Mouse (Mus musculus): ENCODE results near the gene Atad3a.
A peak's percentile ranks its signal among the peaks of the same experiment; 100 is the strongest.
"Not testable (repeated sequence)": the region's sequence is repeated elsewhere in the genome, so short reads cannot be mapped to it uniquely, and the experiment has no call there.

The Atad3a gene

DNA sequence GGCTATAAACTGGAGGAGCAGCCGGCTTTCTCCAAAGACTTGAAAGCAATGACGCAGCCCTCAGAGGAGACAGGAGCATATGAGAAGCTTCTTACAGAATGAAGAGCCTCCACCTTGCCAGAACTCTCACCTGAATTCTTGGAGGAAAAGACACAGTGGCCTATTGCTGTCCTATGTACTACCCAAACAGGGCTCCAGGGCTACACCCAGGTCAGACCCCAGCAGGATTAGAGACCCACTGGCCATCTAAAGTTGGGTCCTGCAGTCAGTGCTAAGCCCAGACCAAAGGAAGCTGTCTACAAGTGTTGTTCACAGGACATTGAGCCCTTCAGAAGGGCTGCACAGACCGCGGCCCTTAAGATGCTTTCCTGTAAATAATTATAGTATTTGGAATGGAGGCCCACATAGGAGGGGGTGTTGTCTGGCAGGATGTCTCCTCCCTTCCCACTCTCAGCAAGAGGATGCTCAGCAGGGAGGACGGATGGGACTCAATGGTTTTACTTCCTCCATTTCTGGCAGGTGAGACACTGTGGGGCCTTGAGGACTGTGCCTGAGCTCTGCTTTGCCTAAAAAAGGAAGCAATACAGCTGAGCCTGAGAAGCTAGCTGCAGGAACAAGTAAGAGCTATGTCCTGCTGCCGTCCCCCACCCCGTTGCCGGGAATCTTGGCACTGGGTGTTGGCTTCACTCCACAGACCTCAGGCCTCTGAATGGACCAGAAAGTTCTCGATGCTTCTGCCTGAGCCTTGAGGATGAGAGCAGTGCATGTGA lies 14.3 kb upstream of the Atad3a start:
- peak in 1 of 2 experiments; percentile 79 for DNase-seq (ENCODE audit: low spot score in 2 of 2)

DNA sequence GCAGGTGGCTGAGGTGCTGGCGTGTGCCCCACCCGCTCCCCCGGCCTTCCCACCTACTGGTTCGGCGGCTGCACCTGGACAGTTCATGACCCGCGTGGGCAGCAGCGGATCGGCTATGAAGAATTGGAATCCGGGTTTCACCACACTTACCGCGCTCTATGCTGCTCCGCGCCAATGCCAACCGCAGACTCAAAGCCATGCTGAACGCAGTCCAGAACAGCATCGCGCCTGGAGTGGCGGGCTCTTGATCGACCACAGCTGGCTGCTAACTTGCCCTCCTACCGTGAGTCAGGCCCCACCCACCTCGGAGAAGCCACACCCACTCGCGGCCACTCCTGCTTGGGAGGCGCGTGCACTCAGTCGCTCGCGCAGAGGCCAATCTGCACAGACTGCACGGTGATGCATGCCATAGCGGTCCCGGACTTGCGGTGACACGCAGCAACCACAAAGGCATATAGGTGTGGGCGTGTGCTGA lies 13.4 kb upstream of the Atad3a start, which contains the start of gene Vwa1:
Vwa1 (minus strand) TSS at position 419 of the 475 bp plus-strand sequence.
- DNase-seq (ENCODE audit: low spot score in 2 of 2): peak; percentile 89 to 92

DNA sequence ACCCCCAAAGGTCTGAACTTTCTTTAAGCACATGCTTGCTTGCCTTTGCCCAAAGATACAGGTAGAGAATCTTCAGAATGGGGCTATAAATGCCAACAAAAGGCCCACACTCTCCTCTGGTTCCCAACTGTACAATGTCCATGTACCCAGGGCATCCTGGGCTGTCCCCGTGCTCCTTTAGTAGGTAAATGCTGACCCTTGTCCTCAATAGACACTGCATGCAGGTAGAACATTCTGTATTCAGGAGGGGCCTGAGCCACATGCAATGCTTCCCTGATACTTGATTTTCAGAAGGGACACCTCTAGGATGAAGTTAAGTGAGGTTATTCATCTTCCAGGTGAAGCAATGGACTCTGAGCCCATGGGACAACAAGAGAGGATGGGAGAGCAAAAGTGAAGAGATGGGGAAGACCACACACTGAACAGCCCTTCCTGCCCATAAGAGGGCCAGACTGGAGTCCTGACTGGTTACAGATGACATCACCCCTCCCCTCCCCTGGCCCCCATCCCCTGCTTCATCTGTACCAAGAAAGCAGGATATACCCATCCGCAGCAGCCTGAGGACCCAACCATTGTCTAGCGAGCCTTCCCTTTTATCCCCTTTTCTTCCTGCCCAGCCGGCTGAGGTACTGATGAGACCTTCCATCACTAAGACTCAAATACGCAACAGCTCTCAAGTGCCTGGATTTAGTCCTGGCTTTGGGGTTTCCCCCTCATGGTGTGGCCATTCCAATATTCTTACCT lies 12.6 kb upstream of the Atad3a start:
- DNase-seq (ENCODE audit: low spot score in 2 of 2): no peak

DNA sequence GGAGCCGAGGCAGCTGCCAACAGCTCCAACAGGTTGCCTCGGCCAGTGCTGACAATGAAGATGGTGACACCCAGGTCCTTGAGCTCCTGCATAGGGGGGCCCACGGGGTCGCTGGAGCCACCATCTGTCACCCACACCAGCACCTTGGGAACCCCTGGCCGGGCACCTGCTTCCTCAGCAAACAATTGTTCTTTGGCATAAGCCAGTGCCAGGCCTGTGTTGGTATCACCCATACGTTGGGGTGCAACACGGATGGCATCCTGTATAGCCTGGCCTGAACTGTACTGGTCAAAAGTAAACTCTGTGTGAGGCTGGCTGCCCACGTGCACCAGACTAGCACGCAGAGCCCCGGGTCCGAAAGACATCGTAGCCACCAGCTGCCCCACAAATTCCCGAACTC lies 11.9 kb upstream of the Atad3a start:
- DNase-seq (ENCODE audit: low spot score in 2 of 2): no peak

DNA sequence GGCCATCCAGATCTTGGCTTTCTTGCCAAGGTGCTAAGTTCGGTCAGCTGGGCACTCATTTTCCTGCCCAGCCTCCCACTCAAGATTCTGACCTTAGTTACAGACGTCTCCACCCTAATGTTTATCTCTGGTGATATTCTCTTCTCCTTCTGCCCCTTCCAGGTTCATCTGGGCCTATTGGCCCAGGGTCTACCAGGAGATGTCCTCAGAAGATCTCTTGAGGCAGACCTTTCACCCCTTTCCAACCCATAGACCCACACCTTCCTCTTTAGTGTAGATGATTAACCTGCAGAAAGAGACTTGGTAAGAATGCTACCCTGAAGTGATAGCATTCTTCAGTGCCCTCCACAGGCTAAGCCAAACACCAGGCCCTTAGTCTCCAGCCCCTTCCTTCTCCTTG lies 10.8 kb upstream of the Atad3a start:
- no peak for DNase-seq (ENCODE audit: low spot score in 2 of 2)

DNA sequence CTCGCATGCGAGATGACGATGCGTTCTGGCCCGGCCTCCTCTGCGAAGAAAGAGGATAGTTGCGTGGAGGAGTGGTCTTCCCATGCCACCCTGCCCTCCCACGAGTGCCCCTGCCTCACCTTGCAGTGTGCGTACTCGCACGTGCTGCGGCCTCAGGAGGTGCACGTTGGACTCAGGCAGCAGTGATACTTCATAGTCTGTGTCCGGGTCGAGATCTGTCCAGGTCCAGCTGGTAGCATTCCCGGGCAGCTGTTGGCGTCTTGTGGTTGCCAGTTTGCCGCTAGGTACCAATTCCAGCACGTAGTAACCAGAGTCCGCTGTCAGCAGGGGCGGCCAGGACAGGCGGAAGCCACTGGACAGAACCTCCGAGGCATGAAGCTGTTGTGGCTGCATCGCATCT lies 9.7 kb upstream of the Atad3a start:
- no peak for DNase-seq (ENCODE audit: low spot score in 2 of 2)

DNA sequence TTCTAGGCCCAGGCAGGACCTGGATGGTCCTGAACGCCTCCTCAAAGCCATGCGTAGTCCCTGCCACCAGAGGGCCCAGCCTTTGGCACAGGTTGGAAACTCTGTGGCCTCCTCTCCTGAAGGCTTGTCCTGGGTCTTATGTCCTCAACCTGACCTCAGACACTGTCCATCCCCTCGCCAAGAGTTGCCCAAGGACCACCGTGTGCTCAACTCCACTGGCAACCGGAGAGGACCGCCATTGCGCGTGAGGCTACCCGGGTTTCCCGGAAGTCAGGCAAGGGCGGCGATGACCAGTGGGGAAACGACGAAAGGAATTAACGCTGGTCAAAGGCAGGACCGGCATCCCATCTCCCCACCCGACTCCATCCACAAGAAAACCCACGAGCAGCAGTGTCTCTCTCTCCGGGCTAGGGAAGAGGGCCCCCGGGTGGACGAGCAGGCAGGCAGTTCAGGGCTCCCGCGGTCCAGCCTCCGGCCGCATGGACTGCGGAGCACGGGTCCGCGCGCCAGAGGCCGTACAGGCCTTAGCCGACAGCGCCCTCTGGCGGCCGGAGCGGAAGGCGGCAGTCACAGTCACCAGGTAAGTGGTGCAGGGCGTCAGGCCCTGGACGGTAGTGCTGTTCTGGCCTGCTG lies 9.1 kb upstream of the Atad3a start:
- peak; percentile 86 to 94 for DNase-seq (ENCODE audit: low spot score in 2 of 2)

DNA sequence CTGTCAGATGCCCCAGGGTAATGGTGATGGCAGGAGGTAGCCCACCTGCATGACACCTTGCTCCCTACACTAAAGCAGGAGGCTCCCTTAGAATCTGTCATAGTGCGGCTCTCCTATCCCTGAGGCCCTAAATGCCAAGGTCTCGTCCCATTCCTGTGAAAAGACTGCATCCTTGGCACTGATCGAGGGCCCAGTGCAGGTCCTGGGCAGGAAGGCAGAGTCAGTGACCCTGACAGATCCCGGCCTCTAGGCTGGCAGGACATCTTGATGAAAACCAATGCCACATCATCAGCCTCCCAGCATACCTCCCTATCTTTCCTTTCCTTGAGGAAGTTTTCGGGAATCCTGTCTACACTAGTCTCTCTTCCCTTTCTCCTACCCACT lies 8.6 kb upstream of the Atad3a start:
- DNase-seq (ENCODE audit: low spot score in 2 of 2): no peak

DNA sequence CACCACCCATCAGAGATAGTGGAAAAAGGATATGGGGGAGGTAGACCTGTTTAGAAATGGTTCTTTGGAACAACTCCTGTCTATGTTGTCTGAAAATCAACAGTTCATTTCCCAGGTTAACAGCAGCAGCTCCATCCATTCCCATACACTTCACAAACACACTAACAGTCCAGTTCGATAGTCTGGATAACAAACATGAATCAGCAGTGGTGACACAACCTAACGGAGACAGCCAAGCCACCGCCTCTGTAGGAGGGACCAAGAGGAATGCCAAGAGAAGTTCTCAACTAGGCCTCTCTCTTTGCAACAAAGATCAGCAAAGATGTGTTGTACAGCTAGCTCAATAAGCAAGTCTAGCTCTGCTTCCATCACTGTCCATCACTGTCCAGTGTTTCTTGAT lies 1.5 kb upstream of the Atad3a start:
- no peak for DNase-seq (ENCODE audit: low spot score in 2 of 2)

DNA sequence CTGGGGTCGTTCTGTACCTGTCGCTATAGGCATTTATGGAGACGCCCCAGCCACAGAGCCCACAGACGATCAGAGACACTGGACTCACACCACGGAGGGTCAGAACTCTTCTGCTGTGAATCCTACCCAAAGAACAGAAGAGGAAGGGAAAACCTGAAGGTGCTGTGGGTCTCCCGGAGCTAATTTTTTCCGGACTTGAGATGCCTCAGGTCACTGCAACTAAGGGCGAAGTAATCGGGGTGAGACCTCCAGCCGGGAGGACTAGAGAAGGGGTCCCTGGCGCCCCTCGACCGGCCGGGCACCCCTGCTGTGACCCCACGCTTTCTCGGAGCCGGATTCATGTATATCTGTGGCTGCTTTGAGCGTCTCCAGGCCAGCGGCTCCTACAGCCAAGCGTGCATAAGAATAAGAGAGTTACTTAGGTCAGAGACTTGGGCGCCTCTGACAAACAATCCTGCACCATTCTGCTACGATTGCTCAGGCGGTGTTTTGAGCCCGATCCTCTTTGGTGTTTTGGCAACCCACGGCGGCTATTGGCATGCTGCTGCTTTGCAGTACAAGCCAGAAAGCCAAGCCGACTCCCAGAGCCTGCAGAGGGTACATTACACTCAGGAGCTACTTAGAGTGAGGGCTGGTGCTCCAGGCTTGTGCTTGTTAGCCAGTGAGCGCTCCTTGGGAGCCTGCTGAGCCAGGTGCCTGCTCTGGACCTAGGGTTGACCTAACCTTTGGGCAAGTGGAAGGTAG lies 635 bp upstream of the Atad3a start:
- DNase-seq (ENCODE audit: low spot score in 2 of 2): no peak

DNA sequence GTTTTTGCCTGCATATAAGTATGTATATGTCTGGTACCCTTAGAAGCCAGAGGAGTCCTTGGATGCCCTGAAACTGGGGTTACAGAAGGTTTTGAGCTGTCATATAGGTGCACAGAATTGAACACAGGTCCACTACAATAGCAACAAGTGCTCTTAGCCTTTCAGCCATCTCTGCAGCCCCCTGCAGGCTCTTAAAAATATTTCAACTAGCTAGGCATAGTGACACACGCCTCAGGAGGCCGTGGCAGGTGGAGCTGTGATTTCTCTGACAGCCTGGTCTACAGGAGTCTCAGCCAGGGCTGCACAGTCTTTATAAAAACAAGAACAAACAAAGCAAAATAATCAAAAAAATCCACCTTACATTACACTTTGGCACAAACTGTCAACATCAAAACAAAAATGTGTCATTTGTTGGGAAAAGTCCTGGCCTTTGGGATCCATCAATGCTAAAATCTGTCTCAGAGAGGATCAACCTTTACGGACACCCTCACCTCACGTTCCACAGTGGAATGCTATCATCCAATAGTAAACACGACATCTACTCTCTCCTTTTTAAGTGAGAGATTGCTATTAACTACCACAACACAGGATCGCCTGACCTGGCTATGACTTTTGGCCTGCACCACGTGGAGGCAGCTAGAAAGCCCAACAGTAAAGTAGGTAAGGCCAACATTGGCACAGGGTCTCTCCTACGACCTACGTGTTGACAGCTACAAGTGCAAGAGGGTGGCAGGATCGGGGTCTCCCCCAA lies 856 bp downstream of the Atad3a start:
- DNase-seq (ENCODE audit: low spot score in 2 of 2): no peak

DNA sequence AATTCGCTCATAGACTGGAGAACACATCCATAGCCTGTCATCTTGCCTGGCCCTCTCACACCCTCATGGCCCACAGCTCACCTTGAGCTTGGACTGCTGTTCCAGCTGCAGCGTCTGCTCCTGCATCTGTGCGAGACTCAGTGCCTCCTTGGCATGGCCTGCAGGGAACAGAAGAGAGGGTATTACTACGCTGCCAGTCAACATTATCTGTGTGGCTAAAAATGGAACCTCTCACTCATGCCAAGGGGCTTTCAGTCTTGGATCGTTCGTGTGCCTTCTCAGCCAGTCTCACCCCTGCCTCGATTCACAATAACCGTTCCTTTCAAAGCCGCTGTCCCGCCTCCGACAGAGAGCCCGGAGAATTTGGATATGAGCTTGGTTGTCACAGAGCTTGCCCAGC lies 3.9 kb downstream of the Atad3a start:
- DNase-seq (ENCODE audit: low spot score in 2 of 2): no peak

DNA sequence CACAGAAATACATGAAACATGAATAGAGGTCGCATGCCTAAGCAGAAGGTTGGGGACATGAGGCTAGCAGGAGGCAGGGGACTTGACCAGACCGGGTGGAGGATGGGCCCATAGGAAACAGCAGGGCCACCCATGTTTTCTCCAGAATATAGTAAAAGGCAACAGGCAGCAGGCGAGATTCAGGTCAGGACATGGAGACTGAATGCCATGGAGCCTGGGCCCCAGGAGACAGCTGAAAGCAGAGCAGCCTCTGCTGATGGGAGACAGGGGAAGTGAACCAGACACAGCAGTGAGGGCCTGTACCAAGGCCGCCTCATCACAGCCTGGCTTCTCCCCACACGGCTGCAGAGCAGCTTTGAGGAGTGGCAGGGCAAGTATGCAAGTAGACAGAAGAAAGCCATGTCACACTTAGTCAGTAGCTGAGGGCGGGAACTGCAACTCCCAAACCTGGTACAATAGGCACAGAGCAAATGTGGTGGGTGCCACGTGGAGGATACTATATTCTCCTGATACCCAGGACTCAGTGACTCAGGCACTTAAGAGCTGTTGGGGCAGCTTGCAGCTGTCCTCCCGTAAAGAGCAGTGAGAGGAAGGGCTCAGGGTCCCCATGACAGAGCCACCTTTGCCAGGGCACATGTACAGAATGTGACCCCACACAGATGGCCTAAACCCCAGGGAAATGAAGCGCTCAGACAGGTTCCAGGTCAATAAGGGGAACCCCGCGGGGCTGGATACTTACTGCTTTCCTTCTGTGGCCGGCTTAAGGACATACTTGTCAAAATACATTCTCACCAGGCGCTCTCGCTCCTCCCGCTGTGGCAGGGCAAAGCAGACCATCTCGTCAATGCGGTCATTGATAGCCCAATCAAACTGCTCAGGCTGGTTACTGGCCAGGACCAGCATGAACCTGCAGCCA lies 14.1 kb downstream of the Atad3a start:
- no peak for DNase-seq (ENCODE audit: low spot score in 2 of 2)

DNA sequence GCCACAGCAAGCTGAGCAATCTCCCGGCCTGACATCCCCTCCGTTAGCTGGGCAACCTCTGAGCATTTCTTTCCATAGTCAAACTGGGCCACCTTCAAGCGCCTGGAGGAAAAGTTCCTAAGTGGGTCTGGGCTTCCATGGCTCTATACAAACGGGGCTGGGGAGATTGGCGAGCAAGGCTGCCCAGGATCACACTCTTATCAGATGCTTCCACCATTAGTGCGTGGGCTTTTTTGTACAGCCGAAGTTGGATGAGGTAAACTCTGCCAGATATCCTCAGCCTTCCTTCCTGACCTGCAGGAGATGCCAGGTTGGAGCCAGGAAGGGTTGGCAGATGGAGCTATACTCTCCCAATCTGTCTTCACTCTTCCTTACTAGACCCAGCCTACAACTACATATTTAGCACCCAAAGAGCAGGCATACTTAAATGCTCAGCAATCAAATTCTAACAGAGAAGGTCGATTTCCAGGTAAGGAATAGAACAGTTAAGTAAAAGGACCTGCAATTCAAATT lies 14.8 kb downstream of the Atad3a start:
- no peak for DNase-seq (ENCODE audit: low spot score in 2 of 2)

DNA sequence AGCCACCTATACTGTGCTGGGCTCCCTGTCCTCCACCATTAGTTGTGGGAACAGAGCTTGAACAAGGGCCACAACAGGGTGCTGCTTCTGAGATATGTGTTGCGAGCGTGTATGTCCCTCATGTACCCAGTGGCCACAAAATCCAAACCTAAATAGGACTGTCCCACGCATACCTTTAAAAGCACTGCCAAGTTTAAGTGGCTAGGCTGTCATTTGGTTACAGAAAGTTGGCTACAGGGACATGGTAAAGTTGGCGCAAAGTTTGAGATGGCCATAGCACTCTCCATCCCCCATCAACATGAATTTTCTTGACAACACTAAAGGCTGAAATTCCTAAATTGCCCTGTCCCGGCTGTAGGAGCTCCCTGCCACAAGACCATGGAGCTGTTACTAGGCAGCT lies 15.8 kb downstream of the Atad3a start:
- DNase-seq (ENCODE audit: low spot score in 2 of 2): no peak

DNA sequence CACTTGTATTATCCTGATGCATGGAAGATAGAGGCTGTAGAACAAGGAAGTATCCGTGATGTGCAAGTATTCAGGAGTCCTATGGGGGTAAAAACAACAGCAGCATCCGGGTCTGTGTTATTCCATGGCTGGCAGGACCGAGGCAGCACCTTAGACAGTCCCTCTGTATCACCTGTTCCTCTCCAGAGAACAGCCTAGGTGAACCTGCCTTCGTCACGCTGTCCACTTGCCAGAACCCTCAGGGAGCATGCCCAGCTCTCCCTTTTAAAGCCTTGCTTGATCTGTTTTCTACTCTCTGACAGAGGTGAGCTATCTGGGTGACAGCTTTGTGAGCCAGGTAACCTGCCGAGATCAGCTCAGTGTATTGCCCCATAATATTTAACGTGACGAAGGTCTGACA lies 16.4 kb downstream of the Atad3a start:
- no peak for DNase-seq (ENCODE audit: low spot score in 2 of 2)

DNA sequence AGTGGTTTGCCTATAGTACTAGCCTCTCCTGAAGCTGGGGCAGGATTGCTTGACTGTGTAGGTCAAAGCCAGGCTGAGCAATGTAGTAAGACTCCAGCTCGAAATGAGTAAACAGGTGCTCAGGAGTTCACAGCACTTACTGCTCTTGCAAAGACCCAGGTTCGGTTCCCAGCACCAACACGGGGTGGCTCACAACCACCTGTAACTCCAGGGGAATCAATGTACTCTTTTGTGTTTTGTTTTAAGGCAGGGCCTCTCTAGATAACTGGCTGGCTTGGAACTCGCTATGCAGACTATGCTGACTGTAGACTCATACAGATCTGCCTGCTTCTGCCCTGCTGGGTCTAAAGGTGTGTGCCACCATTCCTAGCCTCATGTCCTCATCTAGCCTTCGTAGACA lies 18.2 kb downstream of the Atad3a start:
- no peak for DNase-seq (ENCODE audit: low spot score in 2 of 2)

DNA sequence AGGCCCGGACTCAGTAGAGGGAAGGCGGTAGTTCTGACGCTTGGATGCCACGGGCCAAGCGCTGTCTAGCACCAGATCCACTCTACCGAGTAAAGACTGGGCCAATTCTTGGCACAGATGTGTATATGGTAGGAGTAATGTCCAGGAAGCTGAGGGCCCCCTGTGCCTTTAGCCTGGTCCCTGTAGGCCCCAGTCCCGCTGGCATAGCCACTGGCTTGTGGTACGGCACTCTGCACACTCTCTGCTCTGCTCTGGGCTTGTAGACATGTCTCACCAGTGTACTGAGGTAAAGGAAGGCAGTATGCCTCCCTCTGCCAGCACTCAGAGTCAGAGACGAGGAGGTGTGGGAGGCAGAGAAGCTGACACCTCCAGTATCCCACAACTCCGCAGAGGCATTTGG lies 20.2 kb downstream of the Atad3a start:
- DNase-seq (ENCODE audit: low spot score in 2 of 2): not testable (repeated sequence)

DNA sequence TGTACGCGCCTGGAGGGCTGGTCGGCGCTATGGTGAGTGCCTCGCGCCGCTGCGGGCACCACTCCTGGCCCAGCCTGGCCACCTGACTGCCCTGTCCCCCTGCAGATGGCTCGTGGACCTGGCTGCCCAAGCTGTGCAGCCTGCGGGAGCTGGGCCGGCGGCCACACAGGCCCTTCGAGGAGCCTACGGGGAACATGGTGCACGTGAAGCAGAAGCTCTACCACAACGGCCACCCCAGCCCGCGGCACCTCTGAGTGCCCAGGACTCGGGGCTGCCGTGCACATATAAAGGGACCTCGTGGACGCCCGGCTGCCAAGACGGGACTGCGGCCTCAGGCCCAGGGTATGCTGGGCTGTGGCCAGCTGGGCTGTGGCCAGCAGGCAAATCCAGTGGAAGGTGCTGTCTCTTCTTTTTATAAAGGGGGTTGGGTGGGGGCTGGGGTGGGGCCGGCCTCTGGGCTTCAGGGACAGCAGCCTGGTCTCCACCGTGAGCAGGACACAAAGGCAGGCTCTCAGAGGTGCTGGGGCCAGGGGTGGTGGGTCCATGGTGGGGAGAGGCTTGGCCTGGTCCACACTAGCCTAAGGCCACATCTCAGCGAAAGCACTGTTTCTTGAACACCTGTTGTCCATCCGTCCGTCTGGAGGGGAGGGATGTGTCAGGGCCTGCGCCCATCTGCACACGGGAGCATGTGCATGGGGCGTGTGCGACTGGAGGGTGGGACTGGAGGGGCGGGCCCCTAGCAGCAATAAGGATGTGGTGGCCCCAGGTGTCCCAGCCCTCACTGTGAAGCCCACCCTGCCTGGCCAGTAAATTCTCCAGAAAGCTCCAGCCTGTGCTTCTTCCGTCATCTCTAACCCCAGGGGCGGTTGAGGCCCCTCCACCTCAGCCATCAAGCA lies 20.9 kb downstream of the Atad3a start:
- DNase-seq (ENCODE audit: low spot score in 2 of 2): no peak

All from urinary bladder, postnatal 4 days (tissue).